In genomic region chr1:171269848-171270572, GRCm38 (mm10) we compare ENCODE assay signal across 8 mouse cellular contexts. TPM values are rescaled to one million over a fixed set of nuclear protein-coding genes. Genes with fewer than 3 reads are reported as not detected.
DNase-seq lines count a peak whose midpoint lies in the region; ATAC-seq lines count a peak whose summit lies in the region.

Gene B4galt3, plus strand, starts transcription at chr1:171270328.

- peak; percentile 87 for ATAC-seq in megakaryocyte, adult 5-6 weeks (ENCODE audit: poor library complexity, severe bottlenecking)

- DNase-seq in adipocyte (ENCODE audit: low spot score), result peak; percentile 77
- DNase-seq in embryo, embryonic 10 days (ENCODE audit: low spot score), result peak; percentile 97
- peak; percentile 95 for DNase-seq in gastrocnemius, postnatal 14 days
- peak; percentile 95 for DNase-seq in induced T-regulatory cell, adult 2 months (ENCODE audit: low read depth)
- peak; percentile 91 to 96 for DNase-seq in left cerebral cortex, adult 8-10 months (ENCODE audit: low spot score in 2 of 2)
- DNase-seq in right cerebral cortex, adult 18-20 months, result peak; percentile 95
- peak; percentile 98 for DNase-seq in urinary bladder, adult 2 months (ENCODE audit: low spot score)

- intact Hi-C loops in gastrocnemius, postnatal 14 days (cut with DNase I; ENCODE audit: low total_unique reads), result no loop called here

RNA-seq across cellular contexts. Expression of gene B4galt3, which starts in this region (rescaled TPM):
- 1 to 10 TPM; 5.9 to 9.4 TPM for total RNA-seq in gastrocnemius, postnatal 14 days (2021)
- 10 to 100 TPM; 60.7 to 69.2 (median 63.4) TPM for total RNA-seq in left cerebral cortex, adult 8-10 months (2022)
- total RNA-seq in megakaryocyte, adult 5-6 weeks (2015), result 17.8 and 20.4 TPM in 2 replicates
- 28.5 and 33.5 TPM in 2 replicates for total RNA-seq in megakaryocyte, adult 5-6 weeks (2017)
- polyA plus RNA-seq in urinary bladder, adult 2 months (2012; rRNA removed), result 71.4 and 74.6 TPM in 2 replicates

Comparison
In these comparisons a context has a peak if more than half of its experiments do, and no peak if none do; other contexts are left out.
1. Peak in every context shown above with its lines: DNase-seq and ATAC-seq.